Mouse (Mus musculus) kidney, adult 2 months (tissue): Measurements from ENCODE around the gene Psat1. TPM values are rescaled to one million over a fixed set of nuclear protein-coding genes. Genes with fewer than 3 reads are reported as not detected.
A peak's percentile ranks its signal among the peaks of the same experiment; 100 is the strongest.

Source experiments
- DNase-seq: peaks from one replicate; pipeline ENCODE4 v3.0.0; 2021
- H3K27ac ChIP-seq: fragments of 200-500 bp; 2 replicates; pipeline ENCODE4 v1.5.1; 2012; ENCODE audit warnings: low read depth, low read length, control low read depth, inconsistent platforms; ENCODE audit not compliant: insufficient read depth
- H3K27me3 ChIP-seq: fragments of 200-500 bp; replicated peaks from 2 replicates; pipeline ENCODE4 v1.6.1; 2012; ENCODE audit warnings: mild to moderate bottlenecking, moderate library complexity, low read length, inconsistent platforms; ENCODE audit not compliant: control insufficient read depth, insufficient read depth
- H3K36me3 ChIP-seq: fragments of 200-500 bp; 2 replicates; pipeline ENCODE4 v1.6.1; 2012; ENCODE audit warnings: mild to moderate bottlenecking, moderate library complexity, low read length, inconsistent platforms; ENCODE audit not compliant: control insufficient read depth, insufficient read depth
- H3K4me1 ChIP-seq: fragments of 200-500 bp; 2 replicates; pipeline ENCODE4 v1.6.1; 2011; ENCODE audit warnings: low read length; ENCODE audit not compliant: control insufficient read depth, insufficient read depth
- H3K4me3 ChIP-seq: fragments of 200-500 bp; 2 replicates; pipeline ENCODE4 v1.5.1; 2011; ENCODE audit warnings: mild to moderate bottlenecking, low read depth, low read length, control low read depth; ENCODE audit not compliant: insufficient read depth
- CTCF ChIP-seq: fragments of 200-500 bp; conservative IDR thresholded peaks from 2 replicates; pipeline ENCODE4 v1.5.1; 2011; ENCODE audit warnings: low read depth, mild to moderate bottlenecking, control low read depth, low read length, moderate library complexity, mixed read lengths; ENCODE audit not compliant: insufficient read depth, insufficient read length
- POLR2A ChIP-seq: fragments of 200-500 bp; IDR thresholded peaks from one replicate; pipeline ENCODE4 v1.6.1; 2011; ENCODE audit warnings: low read depth, low read length, control low read depth
- WGBS: fragments of 180-500 bp; shearing (Covaris S2); methylation state at CpG from one replicate; pipeline ENCODE4 v1.1.7; 2018; 5-methylcytosine and 5-hydroxymethylcytosine counted together
- polyA plus RNA-seq: library from polyadenylated mRNA; depleted of rRNA; stranded (reverse); fragments of >200 nt; gene quantifications from 2 replicates; pipeline ENCODE4 v1.2.3, GENCODE M21; 2012

Gene Psat1
- polyA plus RNA-seq, 1 experiment: 28.5 TPM

DNA sequence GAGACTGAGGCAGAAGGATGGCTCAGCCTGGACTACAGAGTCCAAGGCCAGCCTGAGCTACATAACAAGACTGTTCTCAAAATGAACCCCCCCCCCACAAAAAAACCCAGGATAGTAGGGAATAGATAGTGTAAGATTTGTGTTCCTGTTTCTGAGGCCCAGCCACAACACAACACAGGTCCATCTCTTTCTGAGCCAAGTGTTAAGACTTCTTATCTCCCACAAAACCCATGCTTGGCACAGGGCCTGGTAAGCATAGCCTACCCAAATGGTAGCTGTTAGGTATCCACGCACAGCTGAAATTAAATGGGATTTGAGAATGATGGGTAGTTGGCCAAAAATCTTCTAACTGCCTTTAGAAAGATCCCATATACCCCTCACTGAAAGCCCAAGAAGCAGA lies 36.6 kb downstream of the Psat1 start:
- Histone ChIP-seq H3K4me1 (no peaks in the 10 kb centered on the region), H3K4me3 (no peak overlapping the region), H3K27me3 (no peaks in the 10 kb centered on the region), H3K27ac (no peak overlapping the region), H3K36me3 (no peaks in the 10 kb centered on the region)
- WGBS: 95% methylated on average over 1 of the region's 1 CpGs
- DNase-seq: no peak
- no peak for TF ChIP-seq CTCF
- TF ChIP-seq POLR2A: no peak

GRCm38 (mm10) chr19:15908016-15908415 lies 39.1 kb downstream of the Psat1 start:
- H3K4me1 ChIP-seq: peaks cover 13% of the 10 kb centered on the region
- H3K4me3 ChIP-seq: no peak overlapping the region
- TF ChIP-seq CTCF: no peak
- no peak for TF ChIP-seq POLR2A
- peak; percentile 62 for DNase-seq
- WGBS: 71% methylated on average over 5 of the region's 5 CpGs
- no peaks in the 10 kb centered on the region for H3K36me3 ChIP-seq
- H3K27me3 ChIP-seq: no peaks in the 10 kb centered on the region
- no peak overlapping the region for H3K27ac ChIP-seq

DNA sequence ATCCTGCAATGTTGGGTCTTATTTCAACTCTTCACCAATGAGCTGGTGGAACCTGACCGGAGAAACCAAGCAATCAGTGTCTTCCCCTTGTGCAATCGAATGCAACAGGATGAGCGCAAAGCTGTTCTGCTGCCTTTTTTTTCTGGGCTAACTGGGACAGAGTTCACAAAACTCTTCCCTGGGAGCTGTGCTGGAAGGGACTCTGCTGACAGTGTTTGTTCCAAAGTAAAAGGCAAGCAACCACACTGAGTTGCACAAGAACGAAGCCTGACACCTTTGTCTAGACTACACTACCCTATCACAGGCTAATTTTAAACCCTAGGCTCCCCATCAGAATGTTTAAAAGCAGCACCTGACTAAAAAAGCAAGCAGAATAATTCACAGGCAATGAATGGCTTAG lies 42.4 kb downstream of the Psat1 start:
- WGBS: 44% methylated on average over 4 of the region's 4 CpGs
- H3K27me3 ChIP-seq: no peaks in the 10 kb centered on the region
- peak overlapping the region; percentile 39; the same call in 1 of the 2 replicates for H3K27ac ChIP-seq
- no peak for TF ChIP-seq POLR2A
- TF ChIP-seq CTCF: no peak
- no peak overlapping the region for H3K4me3 ChIP-seq
- peaks cover 18% of the 10 kb centered on the region for H3K4me1 ChIP-seq
- DNase-seq: peak; percentile 80
- no peaks in the 10 kb centered on the region for H3K36me3 ChIP-seq

DNA sequence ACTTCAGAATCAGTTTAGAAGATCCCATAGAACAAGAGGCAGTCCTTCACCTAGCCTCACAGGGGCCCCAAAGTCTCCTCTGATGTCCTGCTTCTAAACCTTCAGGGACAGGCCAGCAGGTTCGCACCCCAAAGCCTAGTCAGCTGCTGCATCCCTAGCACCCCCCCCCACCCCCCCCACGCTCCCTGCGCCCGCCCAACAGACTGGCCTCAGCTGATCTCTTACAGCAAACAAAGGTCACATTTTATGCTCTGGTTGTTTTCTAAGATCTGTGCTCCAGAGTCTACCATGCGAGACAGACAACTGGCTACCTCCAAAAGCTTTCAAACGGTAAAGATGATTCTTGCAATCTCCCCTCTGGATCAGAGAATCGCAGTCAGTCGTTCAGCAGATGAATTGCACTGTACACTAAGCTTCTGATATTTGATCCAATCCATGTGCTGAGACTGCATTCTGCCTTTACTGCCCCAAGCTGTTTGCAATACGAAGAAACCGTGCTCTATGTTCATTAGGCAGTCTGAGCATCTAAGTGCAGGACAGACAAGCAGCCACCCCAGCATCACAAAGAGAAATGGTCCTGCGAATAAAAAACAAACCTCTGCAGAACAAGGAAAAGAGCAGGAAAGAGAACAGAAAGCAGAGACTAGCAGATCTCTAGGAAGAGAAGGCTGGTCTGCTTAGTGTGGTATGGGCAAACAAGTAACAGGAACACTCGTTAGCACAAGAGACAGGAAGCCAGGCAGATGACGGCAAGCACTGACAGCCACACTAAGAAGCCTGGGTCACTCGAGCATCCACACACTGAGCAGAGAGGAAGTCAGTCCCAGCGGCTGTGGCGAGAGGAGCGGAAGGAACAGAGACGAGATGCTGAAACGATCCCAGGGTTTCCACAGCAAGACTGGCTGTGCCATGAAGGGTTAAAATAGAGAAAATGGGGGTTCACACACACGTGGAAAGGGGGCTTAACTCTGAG lies 43.3 kb downstream of the Psat1 start:
- H3K27me3 ChIP-seq: no peaks in the 10 kb centered on the region
- no peak for TF ChIP-seq POLR2A
- DNase-seq: peak; percentile 78
- H3K36me3 ChIP-seq: no peaks in the 10 kb centered on the region
- H3K4me1 ChIP-seq: peaks cover 18% of the 10 kb centered on the region
- H3K27ac ChIP-seq: peak overlapping the region; percentile 89
- 28% methylated on average over 20 of the region's 20 CpGs for WGBS
- H3K4me3 ChIP-seq: no peak overlapping the region

GRCm38 (mm10) chr19:15895681-15896080 lies 51.5 kb downstream of the Psat1 start:
- 89% methylated on average over 3 of the region's 3 CpGs for WGBS
- no peak overlapping the region for H3K4me3 ChIP-seq
- TF ChIP-seq POLR2A (no peak), CTCF (no peak)
- no peaks in the 10 kb centered on the region for H3K4me1 ChIP-seq
- DNase-seq: no peak
- no peaks in the 10 kb centered on the region for H3K36me3 ChIP-seq
- no peak overlapping the region for H3K27ac ChIP-seq
- no peaks in the 10 kb centered on the region for H3K27me3 ChIP-seq

DNA sequence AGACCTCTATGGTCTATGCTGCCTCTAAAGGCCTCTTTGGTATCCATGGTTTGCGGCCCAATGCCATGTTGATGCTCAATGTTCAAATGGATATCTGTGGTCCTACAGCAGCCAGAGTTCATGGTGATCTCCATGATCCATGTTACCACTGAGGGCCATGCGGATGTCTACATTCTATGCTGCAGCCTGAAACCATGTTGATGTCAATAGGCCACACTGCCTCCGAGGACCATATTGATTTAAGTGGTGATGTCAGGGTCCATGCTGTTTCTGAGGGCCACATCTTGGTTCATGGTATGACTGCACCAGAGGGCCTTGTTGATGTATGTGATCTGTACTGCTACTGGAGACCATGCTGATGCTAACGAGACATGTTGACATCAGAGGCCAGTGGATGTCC lies 55.0 kb downstream of the Psat1 start:
- no peak overlapping the region for H3K4me3 ChIP-seq
- H3K36me3 ChIP-seq: no peaks in the 10 kb centered on the region
- DNase-seq: no peak
- H3K27me3 ChIP-seq: no peaks in the 10 kb centered on the region
- H3K4me1 ChIP-seq: no peaks in the 10 kb centered on the region
- no peak overlapping the region for H3K27ac ChIP-seq
- no peak for TF ChIP-seq POLR2A
- 96% methylated on average over 4 of the region's 4 CpGs for whole genome bisulfite sequencing

DNA sequence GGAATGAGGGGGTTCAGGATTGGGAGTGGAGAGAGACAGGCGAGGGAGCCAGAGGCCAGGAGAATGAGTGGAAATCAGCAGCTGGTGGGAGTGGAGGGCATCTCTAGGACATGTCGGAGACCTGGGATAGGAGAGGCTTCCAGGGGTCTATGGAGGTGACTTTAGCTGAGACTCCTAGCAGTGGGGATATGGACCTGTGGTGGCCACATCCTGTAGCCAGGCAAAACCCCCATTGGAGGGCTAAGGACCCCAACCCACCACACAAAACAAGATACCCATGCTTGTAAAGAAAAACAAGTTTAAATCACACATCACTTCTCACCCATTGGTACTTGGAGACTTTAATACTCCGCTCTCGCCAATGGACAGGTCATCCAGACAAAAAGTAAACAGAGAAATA lies 58.7 kb downstream of the Psat1 start:
- Histone ChIP-seq H3K27me3 (no peaks in the 10 kb centered on the region), H3K4me3 (no peak overlapping the region), H3K4me1 (no peaks in the 10 kb centered on the region), H3K27ac (no peak overlapping the region), H3K36me3 (no peaks in the 10 kb centered on the region)
- TF ChIP-seq POLR2A (no peak), CTCF (no peak)
- no peak for DNase-seq
- WGBS: 96% methylated on average over 4 of the region's 4 CpGs
